Mouse (Mus musculus) E14TG2a.4 (cell line): ENCODE data around the gene Cdk20.

ENCODE experiments used
- CTCF ChIP-seq: conservative IDR thresholded peaks from 2 replicates; pipeline ENCODE4 v1.5.1; 2014; ENCODE audit warnings: low read length
- NANOG ChIP-seq: IDR thresholded peaks from 2 replicates; pipeline ENCODE4 v1.6.1; 2014; ENCODE audit warnings: borderline replicate concordance, low read length, mixed read lengths
- POU5F1 ChIP-seq: IDR thresholded peaks from 2 replicates; pipeline ENCODE4 v1.6.1; 2014; ENCODE audit warnings: low read length, borderline replicate concordance

DNA sequence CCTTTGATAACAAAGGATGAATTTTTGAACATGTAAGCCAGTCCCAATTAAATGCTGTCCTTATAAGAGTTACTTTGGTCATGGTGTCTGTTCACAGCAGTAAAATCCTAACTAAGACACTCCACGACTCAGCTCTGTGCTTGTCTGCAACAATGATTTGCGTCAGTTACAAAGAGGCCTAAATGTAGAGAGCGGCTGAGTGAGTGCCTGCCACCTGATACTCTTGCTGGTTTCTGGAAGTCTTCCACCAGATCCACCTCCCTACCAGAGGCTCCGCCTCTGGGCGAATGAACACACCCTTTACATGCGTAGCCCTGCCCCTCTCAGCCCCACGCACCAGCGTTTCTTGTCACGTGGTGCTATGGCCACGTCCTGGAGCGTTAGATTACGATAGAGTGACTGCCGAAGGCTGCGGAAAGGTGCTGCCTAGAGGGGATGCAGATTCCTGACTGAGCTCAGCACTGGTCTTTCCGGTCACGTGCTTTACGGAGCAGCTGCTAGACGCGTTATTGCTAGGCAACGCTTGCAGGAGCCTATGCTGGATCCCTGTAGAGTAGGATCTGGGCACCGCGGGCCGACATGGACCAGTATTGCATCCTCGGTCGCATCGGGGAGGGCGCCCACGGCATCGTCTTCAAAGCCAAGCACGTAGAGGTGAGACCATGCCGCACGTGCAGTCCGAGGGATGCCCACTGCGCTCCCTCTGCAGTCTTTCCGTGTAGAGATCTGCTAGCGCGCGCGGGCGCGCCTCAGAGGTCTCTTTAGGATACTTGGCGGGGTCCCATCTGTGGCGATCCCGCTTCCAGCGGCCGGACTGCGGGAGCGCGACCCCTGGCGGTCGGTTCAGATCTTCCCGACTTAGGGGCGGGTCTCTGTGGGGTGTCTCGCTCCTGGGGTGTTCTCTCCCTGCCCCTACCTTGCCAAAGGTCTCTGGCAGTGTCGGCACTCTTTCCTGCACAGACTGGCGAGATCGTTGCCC is at the start of gene Cdk20:
- TF ChIP-seq CTCF (peak; percentile 53), NANOG (no peak), POU5F1 (no peak)
